Mouse (Mus musculus): ENCODE measurements around the gene Zscan10. TPM values are rescaled to one million over a fixed set of nuclear protein-coding genes. Genes with fewer than 3 reads are reported as not detected.
A peak's percentile ranks its signal among the peaks of the same experiment; 100 is the strongest.

Gene Zscan10
- polyA plus RNA-seq, 1 experiment from 2014 or later: 0.20 TPM

DNA sequence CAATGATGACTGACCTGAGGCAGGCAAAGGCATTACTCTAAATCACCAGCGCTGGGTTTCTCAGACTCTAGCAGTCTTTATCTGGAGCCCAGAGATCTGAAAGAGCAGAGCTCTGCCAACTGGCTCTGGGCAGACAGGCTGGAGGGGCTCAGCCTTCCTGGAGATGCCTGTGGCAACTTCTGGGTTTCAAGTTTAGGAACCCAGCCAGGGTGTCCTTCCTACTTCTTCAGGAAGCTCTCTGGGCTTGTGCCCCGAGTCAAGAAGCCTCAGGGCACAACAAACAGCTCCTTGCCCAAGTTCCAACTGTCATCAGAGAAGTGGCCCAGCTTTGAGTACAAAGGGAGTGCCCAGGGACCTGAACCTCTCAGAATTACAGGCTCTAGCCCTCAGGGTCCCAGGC, 53.8 kb downstream of the Zscan10 start:
- Histone ChIP-seq H3K27ac (ENCODE audit: low read depth, low read length) (no peak overlapping the region), H3K4me2 (ENCODE audit: low read length) (no peak overlapping the region), H3K36me3 (ENCODE audit: control insufficient read depth, insufficient read depth, low read length) (no peaks in the 10 kb centered on the region), H3K4me1 (ENCODE audit: control insufficient read depth, insufficient read depth, low read depth, low read length) (no peaks in the 10 kb centered on the region), H3K9me3 (ENCODE audit: control insufficient read depth, low read length) (no peaks in the 10 kb centered on the region), H3K27me3 (replicated peaks; ENCODE audit: control insufficient read depth, insufficient read depth, low read length) (peaks cover 6% of the 10 kb centered on the region), H3K9ac (ENCODE audit: low read depth, low read length) (no peak overlapping the region), H3K4me3 (ENCODE audit: low read length) (no peak overlapping the region)
- WGBS: 66% methylated on average over 2 of the region's 2 CpGs
- no peak for ATAC-seq

DNA sequence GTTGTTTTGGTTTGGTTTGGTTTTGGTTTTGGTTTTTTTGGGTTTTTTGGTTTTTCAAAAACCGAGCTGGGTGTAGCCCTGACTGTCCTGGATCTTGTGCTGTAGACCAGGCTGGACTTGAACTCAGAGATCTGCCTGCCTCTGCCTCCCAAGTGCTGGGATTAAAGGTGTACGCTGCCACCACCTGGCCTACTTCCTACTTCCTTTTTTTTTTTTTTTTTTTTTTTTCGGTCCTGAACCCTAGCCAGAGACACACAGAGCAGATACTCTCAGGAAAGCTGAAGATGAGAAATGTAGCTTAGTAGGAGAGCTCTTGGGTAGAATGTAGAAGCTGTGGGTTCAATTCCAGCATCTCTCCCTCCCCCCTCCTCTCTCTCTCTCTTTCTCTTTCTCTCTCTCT, 57.8 kb downstream of the Zscan10 start:
- no peak overlapping the region for H3K27ac ChIP-seq (ENCODE audit: low read depth, low read length)
- H3K4me3 ChIP-seq (ENCODE audit: low read length): no peak overlapping the region
- peaks cover 4% of the 10 kb centered on the region; the same call in 1 of the 2 replicates for H3K4me1 ChIP-seq (ENCODE audit: control insufficient read depth, insufficient read depth, low read depth, low read length)
- 90% methylated on average over 3 of the region's 3 CpGs for WGBS
- no peak overlapping the region for H3K9ac ChIP-seq (ENCODE audit: low read depth, low read length)
- no peaks in the 10 kb centered on the region for H3K9me3 ChIP-seq (ENCODE audit: control insufficient read depth, low read length)
- H3K4me2 ChIP-seq (ENCODE audit: low read length): no peak overlapping the region
- no peak for ATAC-seq
- H3K36me3 ChIP-seq (ENCODE audit: control insufficient read depth, insufficient read depth, low read length): no peaks in the 10 kb centered on the region
- H3K27me3 ChIP-seq (replicated peaks; ENCODE audit: control insufficient read depth, insufficient read depth, low read length): peaks cover 32% of the 10 kb centered on the region

DNA sequence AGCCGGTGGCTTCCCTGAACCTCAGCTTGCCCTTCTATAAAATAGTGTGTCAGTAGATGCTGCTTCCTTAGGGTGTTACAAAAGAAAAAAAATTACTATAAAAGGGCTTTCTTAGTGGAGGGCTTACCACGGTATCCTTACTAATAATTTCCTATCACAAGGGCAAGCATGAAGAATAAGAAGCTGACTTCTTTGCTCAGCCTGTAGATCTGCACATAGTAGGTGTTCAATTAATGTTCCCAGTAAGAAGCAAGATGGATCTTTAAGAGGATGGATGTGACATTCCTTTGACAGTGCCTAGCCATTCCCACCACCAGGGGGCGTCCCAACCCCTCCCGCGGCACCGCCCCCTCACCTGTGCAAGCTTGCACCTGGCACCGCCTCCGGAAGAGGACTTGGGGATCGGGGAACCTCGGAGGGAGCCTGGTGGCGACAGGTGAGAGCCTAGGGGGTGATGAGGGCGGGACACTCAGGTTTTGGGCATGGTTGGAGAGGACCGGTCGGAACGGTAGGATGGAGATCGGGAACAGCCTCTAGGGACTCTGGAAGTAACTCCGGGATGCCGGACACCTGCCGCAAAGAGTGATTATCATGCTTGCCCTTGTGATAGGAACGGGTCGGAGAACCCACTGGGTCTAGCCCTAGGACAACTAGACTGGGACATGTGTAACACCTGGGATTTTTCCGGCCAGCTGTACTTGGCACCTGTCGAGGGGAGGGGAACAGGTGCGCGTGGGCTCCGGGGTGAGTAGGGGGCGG, 59.6 kb downstream of the Zscan10 start, which contains the start of gene Bicdl2:
Gene Bicdl2, plus strand, starts transcription at position 390 of the 759 bp plus-strand sequence.
- H3K27me3 ChIP-seq (replicated peaks; ENCODE audit: control insufficient read depth, insufficient read depth, low read length): peaks cover 32% of the 10 kb centered on the region
- no peak for ATAC-seq
- H3K4me1 ChIP-seq (ENCODE audit: control insufficient read depth, insufficient read depth, low read depth, low read length): peaks cover 4% of the 10 kb centered on the region; the same call in 1 of the 2 replicates
- no peak within 1 kb of the TSS for H3K27ac ChIP-seq (ENCODE audit: low read depth, low read length)
- no peak within 1 kb of the TSS for H3K4me2 ChIP-seq (ENCODE audit: low read length)
- peak within 1 kb of the TSS; percentile 11 for H3K4me3 ChIP-seq (ENCODE audit: low read length)
- 7% methylated on average over 27 of the region's 27 CpGs for WGBS
- no peak within 1 kb of the TSS for H3K9ac ChIP-seq (ENCODE audit: low read depth, low read length)
- no peaks in the 10 kb centered on the region for H3K9me3 ChIP-seq (ENCODE audit: control insufficient read depth, low read length)
- H3K36me3 ChIP-seq (ENCODE audit: control insufficient read depth, insufficient read depth, low read length): no peaks in the 10 kb centered on the region

Other genes with a start within 250 kb of the Zscan10 start
- gene Vmn2r116, start 216.3 kb upstream of the Zscan10 start, polyA plus RNA-seq (2015; fragmentation: Nextera tagmentation; extraction: Ambion mirVana): not detected in 2 replicates
- not detected in 2 replicates for gene Vmn2r117, start 121.2 kb upstream of the Zscan10 start, polyA plus RNA-seq (2015; fragmentation: Nextera tagmentation; extraction: Ambion mirVana)
- gene Zfp213, start 36.6 kb upstream of the Zscan10 start, polyA plus RNA-seq (2015; fragmentation: Nextera tagmentation; extraction: Ambion mirVana): 17.0 and 18.0 TPM in 2 replicates
- gene Zfp13, start 1.4 kb upstream of the Zscan10 start, polyA plus RNA-seq (2015; fragmentation: Nextera tagmentation; extraction: Ambion mirVana): 26.4 and 29.1 TPM in 2 replicates
- 1.2 and 1.5 TPM in 2 replicates for gene Mmp25, start 44.4 kb downstream of the Zscan10 start, polyA plus RNA-seq (2015; fragmentation: Nextera tagmentation; extraction: Ambion mirVana)
- gene Bicdl2, start 59.6 kb downstream of the Zscan10 start, polyA plus RNA-seq (2015; fragmentation: Nextera tagmentation; extraction: Ambion mirVana): 0.19 TPM in 1 of 2 replicates, not detected in the other
- gene Hcfc1r1, start 72.7 kb downstream of the Zscan10 start, polyA plus RNA-seq (2015; fragmentation: Nextera tagmentation; extraction: Ambion mirVana): 150 and 153 TPM in 2 replicates
- gene Thoc6, start 73.0 kb downstream of the Zscan10 start, polyA plus RNA-seq (2015; fragmentation: Nextera tagmentation; extraction: Ambion mirVana): 41.3 and 42.1 TPM in 2 replicates
- gene Tnfrsf12a, start 76.6 kb downstream of the Zscan10 start, polyA plus RNA-seq (2015; fragmentation: Nextera tagmentation; extraction: Ambion mirVana): 5.8 and 6.1 TPM in 2 replicates
- gene Cldn6, start 78.4 kb downstream of the Zscan10 start, polyA plus RNA-seq (2015; fragmentation: Nextera tagmentation; extraction: Ambion mirVana): 0.34 and 0.54 TPM in 2 replicates
- gene Cldn9, start 83.2 kb downstream of the Zscan10 start, polyA plus RNA-seq (2015; fragmentation: Nextera tagmentation; extraction: Ambion mirVana): 1.6 and 2.0 TPM in 2 replicates
- gene 1520401A03Rik, start 121.9 kb downstream of the Zscan10 start, polyA plus RNA-seq (2015; fragmentation: Nextera tagmentation; extraction: Ambion mirVana): 0.13 TPM in 1 of 2 replicates, not detected in the other
- 20.8 and 21.1 TPM in 2 replicates for gene Pkmyt1, start 125.5 kb downstream of the Zscan10 start, polyA plus RNA-seq (2015; fragmentation: Nextera tagmentation; extraction: Ambion mirVana)
- gene Paqr4, start 140.0 kb downstream of the Zscan10 start, polyA plus RNA-seq (2015; fragmentation: Nextera tagmentation; extraction: Ambion mirVana): 81.4 and 84.1 TPM in 2 replicates
- 1.4 and 1.8 TPM in 2 replicates for gene Kremen2, start 145.0 kb downstream of the Zscan10 start, polyA plus RNA-seq (2015; fragmentation: Nextera tagmentation; extraction: Ambion mirVana)
- gene Flywch1, start 170.7 kb downstream of the Zscan10 start, polyA plus RNA-seq (2015; fragmentation: Nextera tagmentation; extraction: Ambion mirVana): 202 and 203 TPM in 2 replicates
- 73.9 and 86.2 TPM in 2 replicates for gene Flywch2, start 185.2 kb downstream of the Zscan10 start, polyA plus RNA-seq (2015; fragmentation: Nextera tagmentation; extraction: Ambion mirVana)
- gene Srrm2, start 189.7 kb downstream of the Zscan10 start, polyA plus RNA-seq (2015; fragmentation: Nextera tagmentation; extraction: Ambion mirVana): 410 and 420 TPM in 2 replicates
- 1,167 and 1,245 TPM in 2 replicates for gene Elob, start 228.3 kb downstream of the Zscan10 start, polyA plus RNA-seq (2015; fragmentation: Nextera tagmentation; extraction: Ambion mirVana)
- gene Prss33, start 235.2 kb downstream of the Zscan10 start, polyA plus RNA-seq (2015; fragmentation: Nextera tagmentation; extraction: Ambion mirVana): 0.17 TPM in 1 of 2 replicates, not detected in the other
- 0.14 TPM in 1 of 2 replicates, not detected in the other for gene Prss32, start 243.0 kb downstream of the Zscan10 start, polyA plus RNA-seq (2015; fragmentation: Nextera tagmentation; extraction: Ambion mirVana)
- gene Prss41, start 243.3 kb downstream of the Zscan10 start, polyA plus RNA-seq (2015; fragmentation: Nextera tagmentation; extraction: Ambion mirVana): 1.2 and 2.0 TPM in 2 replicates

Measured in hindbrain, embryonic 16.5 days (tissue).